Mouse (Mus musculus) megakaryocyte, embryonic 14.5 days (primary cell): ENCODE data around the gene Atp1b2. TPM values are rescaled to one million over a fixed set of nuclear protein-coding genes. Genes with fewer than 3 reads are reported as not detected.

Experiments used
- H3K27me3 ChIP-seq: replicated peaks from 2 replicates; pipeline ENCODE3; 2012; ENCODE audit warnings: inconsistent platforms
- H3K36me3 ChIP-seq: replicated peaks from 2 replicates; pipeline ENCODE3; 2012; ENCODE audit warnings: low read length, inconsistent platforms, mixed read lengths
- H3K4me1 ChIP-seq: 2 replicates; pipeline ENCODE4 v1.6.1; 2012; ENCODE audit warnings: inconsistent platforms
- H3K4me3 ChIP-seq: replicated peaks from 2 replicates; pipeline ENCODE3; 2012; ENCODE audit warnings: moderate library complexity, mild to moderate bottlenecking, inconsistent platforms
- H3K9me3 ChIP-seq: 2 replicates; pipeline ENCODE4 v1.6.1; 2012; ENCODE audit warnings: inconsistent platforms
- FLI1 ChIP-seq: IDR thresholded peaks from 2 replicates; pipeline ENCODE4 v1.6.1; 2012; ENCODE audit warnings: low read length, inconsistent platforms, mixed read lengths
- GATA1 ChIP-seq: IDR thresholded peaks from 3 replicates; pipeline ENCODE4 v1.6.1; 2012; ENCODE audit warnings: mixed read lengths, low read length, inconsistent platforms, borderline replicate concordance
- polyA plus RNA-seq: library from polyadenylated mRNA; stranded (reverse); fragments of >175 nt; gene quantifications from 2 replicates; pipeline ENCODE4 v1.2.3, GENCODE M21; 2012; ENCODE audit warnings: low replicate concordance; ENCODE audit not compliant: insufficient read depth

Atp1b2 gene
- polyA plus RNA-seq, 1 experiment, result 4.2 TPM

- peaks cover 31% of the 10 kb centered on the region for H3K4me1 ChIP-seq
- H3K4me3 ChIP-seq, result no peak overlapping the region
- peaks cover 10% of the 10 kb centered on the region for H3K9me3 ChIP-seq
- H3K36me3 ChIP-seq, result peaks cover 2% of the 10 kb centered on the region
- H3K27me3 ChIP-seq, result peaks cover 71% of the 10 kb centered on the region
- TF ChIP-seq GATA1 (no peak), FLI1 (no peak)
Measured at GRCm38 (mm10) chr11:69551310-69551709, 54.4 kb downstream of the Atp1b2 start.

Other genes starting within 250 kb of the Atp1b2 start
- 14.5 and 29.7 TPM in 2 replicates for gene Chd3, start 236.5 kb downstream of the Atp1b2 start, polyA plus RNA-seq
- 33.8 and 159 TPM in 2 replicates for gene Naa38, start 210.5 kb downstream of the Atp1b2 start, polyA plus RNA-seq
- 0.25 and 2.4 TPM in 2 replicates for gene Cyb5d1, start 210.3 kb downstream of the Atp1b2 start, polyA plus RNA-seq
- gene Tmem88, start 207.7 kb downstream of the Atp1b2 start, polyA plus RNA-seq, result 0.35 TPM in 1 of 2 replicates, not detected in the other
- gene Kdm6b, start 192.3 kb downstream of the Atp1b2 start, polyA plus RNA-seq, result 44.5 and 45.4 TPM in 2 replicates
- 0.95 TPM in 1 of 2 replicates, not detected in the other for gene Dnah2, start 56.8 kb downstream of the Atp1b2 start, polyA plus RNA-seq
- gene Efnb3, start 45.7 kb downstream of the Atp1b2 start, polyA plus RNA-seq, result 0.51 and 2.1 TPM in 2 replicates
- 19.7 and 50.2 TPM in 2 replicates for gene Wrap53, start 25.7 kb downstream of the Atp1b2 start, polyA plus RNA-seq
- 53.2 and 68.6 TPM in 2 replicates for gene Trp53, start 25.6 kb downstream of the Atp1b2 start, polyA plus RNA-seq
- not detected in 2 replicates for gene Shbg, start 12.0 kb upstream of the Atp1b2 start, polyA plus RNA-seq
- gene Sat2, start 16.1 kb upstream of the Atp1b2 start, polyA plus RNA-seq, result not detected in 2 replicates
- 65.7 and 84.9 TPM in 2 replicates for gene Fxr2, start 27.0 kb upstream of the Atp1b2 start, polyA plus RNA-seq
- not detected in 2 replicates for gene Sox15, start 49.4 kb upstream of the Atp1b2 start, polyA plus RNA-seq
- 16.2 and 31.6 TPM in 2 replicates for gene Mpdu1, start 56.7 kb upstream of the Atp1b2 start, polyA plus RNA-seq
- gene Cd68, start 60.2 kb upstream of the Atp1b2 start, polyA plus RNA-seq, result 8.7 and 128 TPM in 2 replicates
- gene Eif4a1, start 66.5 kb upstream of the Atp1b2 start, polyA plus RNA-seq, result 144 and 601 TPM in 2 replicates
- gene Senp3, start 76.1 kb upstream of the Atp1b2 start, polyA plus RNA-seq, result 54.1 and 94.8 TPM in 2 replicates
- 0.56 TPM in 1 of 2 replicates, not detected in the other for gene Tnfsf13, start 79.8 kb upstream of the Atp1b2 start, polyA plus RNA-seq
- 5.3 and 13.1 TPM in 2 replicates for gene Tnfsf12, start 89.9 kb upstream of the Atp1b2 start, polyA plus RNA-seq
- gene Tnfsfm13, start 90.2 kb upstream of the Atp1b2 start, polyA plus RNA-seq, result 2.0 and 2.5 TPM in 2 replicates
- 36.5 and 129 TPM in 2 replicates for gene Polr2a, start 152.7 kb upstream of the Atp1b2 start, polyA plus RNA-seq
- gene Slc35g3, start 156.0 kb upstream of the Atp1b2 start, polyA plus RNA-seq, result not detected in 2 replicates
- 1.9 and 3.9 TPM in 2 replicates for gene Zbtb4, start 160.0 kb upstream of the Atp1b2 start, polyA plus RNA-seq
- not detected in 2 replicates for gene Chrnb1, start 190.0 kb upstream of the Atp1b2 start, polyA plus RNA-seq
- gene Fgf11, start 195.9 kb upstream of the Atp1b2 start, polyA plus RNA-seq, result 0.64 TPM in 1 of 2 replicates, not detected in the other
- not detected in 2 replicates for gene Tmem102, start 199.7 kb upstream of the Atp1b2 start, polyA plus RNA-seq
- not detected in 2 replicates for gene Gm39566, start 209.4 kb upstream of the Atp1b2 start, polyA plus RNA-seq
- gene Spem2, start 212.5 kb upstream of the Atp1b2 start, polyA plus RNA-seq, result not detected in 2 replicates
- not detected in 2 replicates for gene Spem1, start 216.2 kb upstream of the Atp1b2 start, polyA plus RNA-seq
- 4.9 and 17.7 TPM in 2 replicates for gene Nlgn2, start 231.8 kb upstream of the Atp1b2 start, polyA plus RNA-seq
- 742 and 1,105 TPM in 2 replicates for gene Tmem256, start 232.6 kb upstream of the Atp1b2 start, polyA plus RNA-seq
- gene Plscr3, start 240.4 kb upstream of the Atp1b2 start, polyA plus RNA-seq, result 41.3 and 79.4 TPM in 2 replicates